Mouse (Mus musculus) olfactory bulb, adult 2 months (tissue): ENCODE measurements at regions not wholly inside any gene's neighbourhood (a gene's known extent, or its start where the extent isn't known, plus 50 kb on each side); places are given as distances from the start of the nearest gene placed in this dataset.

Source experiments
- H3K27ac ChIP-seq: fragments of 200-500 bp; 2 replicates; pipeline ENCODE4 v1.5.1; 2012; ENCODE audit warnings: low read depth, low read length; ENCODE audit not compliant: insufficient read depth
- H3K4me1 ChIP-seq: fragments of 200-500 bp; 2 replicates; pipeline ENCODE4 v1.6.1; 2012; ENCODE audit warnings: low read length; ENCODE audit not compliant: control insufficient read depth, insufficient read depth
- H3K4me3 ChIP-seq: fragments of 200-500 bp; 2 replicates; pipeline ENCODE4 v1.5.1; 2012; ENCODE audit warnings: mild to moderate bottlenecking, low read depth, low read length, moderate library complexity; ENCODE audit not compliant: insufficient read depth
- CTCF ChIP-seq: fragments of 200-500 bp; IDR thresholded peaks from 2 replicates; pipeline ENCODE4 v1.5.1; 2012; ENCODE audit warnings: low read depth, mild to moderate bottlenecking, low read length, moderate library complexity; ENCODE audit not compliant: insufficient read depth
- POLR2A ChIP-seq: fragments of 200-500 bp; IDR thresholded peaks from 2 replicates; pipeline ENCODE4 v1.6.1; 2012; ENCODE audit warnings: mild to moderate bottlenecking, low read depth, low read length, moderate library complexity; ENCODE audit not compliant: insufficient read depth
- WGBS: fragments of 180-500 bp; shearing (Covaris S2); methylation state at CpG from one replicate; pipeline ENCODE4 v1.1.7; 2018; 5-methylcytosine and 5-hydroxymethylcytosine counted together

GRCm38 (mm10) chr1:35242849-35243248, 393.1 kb downstream of the Plekhb2 start:
- no peak for TF ChIP-seq CTCF
- Histone ChIP-seq H3K4me1 (no peaks in the 10 kb centered on the region), H3K4me3 (no peak overlapping the region), H3K27ac (no peak overlapping the region)
- WGBS: 32% methylated on average over 6 of the region's 6 CpGs

GRCm38 (mm10) chr1:35243339-35243738, 393.6 kb downstream of the Plekhb2 start:
- 19% methylated on average over 6 of the region's 6 CpGs for WGBS
- Histone ChIP-seq H3K27ac (no peak overlapping the region), H3K4me1 (no peaks in the 10 kb centered on the region), H3K4me3 (no peak overlapping the region)
- no peak for TF ChIP-seq POLR2A
- TF ChIP-seq CTCF: no peak

DNA sequence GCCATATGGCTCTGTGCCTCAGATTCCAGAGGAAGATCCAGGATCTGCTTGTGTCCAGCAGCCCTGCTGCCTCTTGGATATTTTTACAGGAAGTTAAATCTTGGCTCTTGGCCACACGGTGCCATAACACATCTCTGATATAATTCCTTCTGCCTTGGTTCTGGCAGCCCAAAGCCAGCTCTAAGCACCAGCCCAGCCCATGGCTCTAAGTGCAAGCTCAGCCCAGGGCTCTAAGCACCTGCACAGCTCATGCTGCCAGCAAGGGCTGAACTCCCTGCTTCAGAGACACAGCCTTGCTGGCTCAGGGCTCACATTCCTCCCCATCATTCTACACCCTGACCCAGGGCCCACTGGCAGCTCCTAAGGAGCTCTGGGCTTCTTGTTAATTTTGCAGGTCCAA, 415.3 kb downstream of the Plekhb2 start:
- WGBS: 66% methylated on average over 1 of the region's 1 CpGs
- no peak for TF ChIP-seq CTCF
- no peak for TF ChIP-seq POLR2A
- Histone ChIP-seq H3K27ac (no peak overlapping the region), H3K4me1 (no peaks in the 10 kb centered on the region), H3K4me3 (no peak overlapping the region)

- H3K4me1 ChIP-seq: no peaks in the 10 kb centered on the region
- H3K27ac ChIP-seq: no peak overlapping the region
- 57% methylated on average over 7 of the region's 7 CpGs for WGBS
- H3K4me3 ChIP-seq: no peak overlapping the region
- TF ChIP-seq CTCF: 0 out of 2 replicates have a peak, but pooled peaks have one; percentile 9
- TF ChIP-seq POLR2A: no peak
These were observed 416.9 kb downstream of the Plekhb2 start for GRCm38 (mm10) chr1:35266626-35267025.

- TF ChIP-seq POLR2A: no peak
- TF ChIP-seq CTCF: no peak
- Histone ChIP-seq H3K27ac (no peak overlapping the region), H3K4me1 (no peaks in the 10 kb centered on the region), H3K4me3 (no peak overlapping the region)
- whole genome bisulfite sequencing: 82% methylated on average over 7 of the region's 7 CpGs
These were observed 418.1 kb downstream of the Plekhb2 start for GRCm38 (mm10) chr1:35267883-35268282.

DNA sequence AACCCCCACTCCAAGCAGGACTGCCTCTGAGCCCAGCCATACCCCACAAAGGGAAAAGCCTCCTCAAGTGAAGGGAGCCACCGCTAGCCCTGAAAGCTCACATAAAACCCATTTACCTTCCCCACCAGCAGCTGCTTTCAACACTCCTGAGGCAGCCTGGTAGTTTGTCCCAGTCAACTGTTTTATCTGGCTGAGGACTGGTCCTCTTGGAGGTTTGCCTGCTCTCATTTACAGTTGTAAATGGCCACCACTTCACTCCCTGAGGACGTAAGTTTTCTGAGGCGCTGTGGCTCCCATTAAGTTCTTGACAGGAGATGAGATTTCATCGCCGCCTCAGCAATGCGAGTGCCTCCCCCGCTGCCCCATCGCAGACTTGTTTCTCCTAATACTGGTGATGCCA, 425.2 kb downstream of the Plekhb2 start:
- H3K27ac ChIP-seq: no peak overlapping the region
- 86% methylated on average over 8 of the region's 8 CpGs for WGBS
- TF ChIP-seq CTCF (no peak), POLR2A (no peak)
- H3K4me1 ChIP-seq: no peaks in the 10 kb centered on the region
- no peak overlapping the region for H3K4me3 ChIP-seq
